Mouse (Mus musculus) right cerebral cortex, postnatal 4 days (tissue): ENCODE measurements at regions not wholly inside any gene's neighbourhood (a gene's known extent, or its start where the extent isn't known, plus 50 kb on each side); places are given as distances from the start of the nearest gene placed in this dataset.

ENCODE experiments used
- DNase-seq: peaks from one replicate; pipeline ENCODE4 v3.0.0-alpha.2; 2022

DNA sequence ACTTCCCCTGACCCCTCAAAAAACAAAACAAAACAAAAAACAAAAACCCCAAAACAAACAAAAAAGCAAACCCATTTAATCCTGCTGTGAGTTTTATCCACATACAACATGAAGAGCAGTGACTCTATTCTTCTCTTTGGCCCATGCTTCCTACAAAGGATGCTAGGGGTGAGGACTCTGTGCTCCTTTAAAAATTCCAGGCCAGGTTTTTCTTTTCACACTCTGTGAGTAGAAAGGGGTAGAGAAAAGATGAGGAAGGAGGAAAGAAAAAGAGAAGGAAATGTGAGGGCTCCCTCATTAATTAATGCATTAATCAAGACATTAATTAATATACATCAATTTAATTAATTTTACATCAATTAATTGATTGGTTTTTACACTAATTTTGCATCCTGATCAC lies 82.9 kb upstream of the Phyhipl start:
- DNase-seq: no peak

DNA sequence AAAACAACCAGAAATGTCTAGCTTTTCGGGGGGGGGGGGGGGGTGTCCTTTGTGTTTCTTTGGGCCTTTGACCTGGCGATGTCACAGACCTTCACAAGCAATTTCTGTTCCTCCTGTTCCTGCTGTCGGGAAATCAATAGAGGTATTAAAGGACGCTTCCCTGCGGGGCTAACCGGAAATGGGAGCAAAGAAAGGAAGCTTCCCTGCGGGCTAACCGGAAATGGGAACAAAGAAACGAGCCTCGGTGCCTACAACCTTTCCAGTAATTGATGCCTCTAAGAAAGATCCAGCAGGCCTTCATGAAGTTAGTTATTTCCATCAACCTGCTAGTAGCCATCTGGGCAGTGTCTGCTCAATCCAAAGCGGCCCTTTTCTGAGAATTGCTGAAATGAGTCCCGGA lies 78.2 kb upstream of the Phyhipl start:
- no peak for DNase-seq

GRCm38 (mm10) chr10:70733478-70733877 lies 77.7 kb upstream of the Phyhipl start:
- no peak for DNase-seq

GRCm38 (mm10) chr10:70725091-70725490 lies 69.3 kb upstream of the Phyhipl start:
- DNase-seq: no peak

GRCm38 (mm10) chr10:70722783-70723182 lies 67.0 kb upstream of the Phyhipl start:
- no peak for DNase-seq

DNA sequence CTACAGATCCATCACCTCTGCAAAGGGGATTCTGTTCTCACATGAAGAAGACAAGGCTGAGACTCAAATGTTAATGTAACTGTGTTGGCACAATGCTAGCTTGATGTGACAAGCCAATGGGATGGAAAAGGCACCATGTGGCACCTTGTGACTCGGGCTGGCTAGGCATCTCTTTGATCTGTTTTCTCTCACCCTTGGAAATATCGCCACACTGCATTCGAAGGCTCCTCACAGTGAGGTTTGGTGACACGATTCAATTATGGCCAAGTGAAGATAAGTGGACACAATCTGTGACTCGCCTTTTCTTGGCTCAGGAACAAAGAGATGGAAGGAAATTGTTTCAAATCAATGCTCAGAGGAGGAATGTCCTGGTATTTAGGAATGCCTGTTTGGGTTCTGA lies 66.6 kb upstream of the Phyhipl start:
- DNase-seq: no peak

- DNase-seq: no peak
Observed at GRCm38 (mm10) chr10:70717464-70717863, 61.7 kb upstream of the Phyhipl start.

DNA sequence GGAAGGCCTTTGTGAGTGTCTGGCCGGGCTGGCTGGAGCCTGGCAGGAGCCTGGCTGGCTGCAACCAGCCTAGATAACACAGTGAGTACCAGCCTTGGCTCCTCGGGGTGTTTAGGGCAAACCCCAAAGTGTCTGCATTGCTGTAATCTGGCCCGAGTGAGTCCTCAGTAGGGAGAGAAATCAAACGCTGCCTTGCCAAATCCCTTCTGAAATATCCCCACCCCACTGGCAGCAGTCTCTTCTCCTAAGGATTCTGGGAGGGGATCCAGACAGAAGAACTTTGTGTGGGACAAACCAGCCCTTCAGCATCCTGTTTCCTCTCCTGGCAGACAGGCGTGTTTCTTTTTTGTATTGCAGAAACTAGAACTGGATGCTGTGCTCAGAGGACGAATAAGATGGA lies 61.3 kb upstream of the Phyhipl start:
- peak; percentile 42 for DNase-seq

DNA sequence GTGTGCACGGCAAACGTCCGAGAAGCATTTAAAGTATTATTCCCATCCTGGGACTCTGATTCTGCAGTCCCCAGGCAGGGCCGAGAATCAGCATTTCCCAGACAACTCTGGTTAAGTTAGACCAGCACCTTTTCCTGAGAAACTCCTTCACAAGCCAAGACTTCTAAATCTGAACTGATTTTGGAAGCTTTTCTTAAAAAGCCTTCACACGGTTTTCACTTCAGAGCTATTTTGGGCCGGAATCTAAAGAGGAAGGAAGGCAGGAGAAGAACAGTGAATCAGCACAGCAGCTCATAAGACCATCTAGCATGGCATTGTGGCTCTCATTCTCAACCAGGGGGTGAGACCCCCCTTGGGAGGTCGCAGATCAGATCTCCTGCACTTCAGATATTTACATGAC lies 57.5 kb upstream of the Phyhipl start:
- no peak for DNase-seq

DNA sequence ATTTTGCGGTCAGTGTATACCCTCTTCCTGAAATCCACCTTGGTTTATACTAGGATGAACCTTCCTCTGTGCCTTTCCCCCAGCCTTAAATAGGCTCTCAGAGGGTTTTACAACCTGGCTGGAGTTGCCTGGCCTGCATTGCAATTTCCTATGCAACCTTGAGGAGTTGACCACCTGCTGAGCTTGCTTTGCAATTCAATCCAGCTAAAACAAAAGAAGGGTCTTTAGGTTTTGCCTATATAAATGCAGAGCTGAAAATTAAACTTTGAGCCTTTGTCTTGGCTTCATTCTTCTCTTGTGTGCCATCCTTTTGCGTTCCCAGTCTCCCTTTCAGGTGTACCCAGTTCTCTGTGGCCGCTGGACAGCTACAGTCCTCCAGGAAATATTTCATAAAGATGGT lies 53.0 kb upstream of the Phyhipl start:
- DNase-seq: no peak
